In the genomic region with DNA sequence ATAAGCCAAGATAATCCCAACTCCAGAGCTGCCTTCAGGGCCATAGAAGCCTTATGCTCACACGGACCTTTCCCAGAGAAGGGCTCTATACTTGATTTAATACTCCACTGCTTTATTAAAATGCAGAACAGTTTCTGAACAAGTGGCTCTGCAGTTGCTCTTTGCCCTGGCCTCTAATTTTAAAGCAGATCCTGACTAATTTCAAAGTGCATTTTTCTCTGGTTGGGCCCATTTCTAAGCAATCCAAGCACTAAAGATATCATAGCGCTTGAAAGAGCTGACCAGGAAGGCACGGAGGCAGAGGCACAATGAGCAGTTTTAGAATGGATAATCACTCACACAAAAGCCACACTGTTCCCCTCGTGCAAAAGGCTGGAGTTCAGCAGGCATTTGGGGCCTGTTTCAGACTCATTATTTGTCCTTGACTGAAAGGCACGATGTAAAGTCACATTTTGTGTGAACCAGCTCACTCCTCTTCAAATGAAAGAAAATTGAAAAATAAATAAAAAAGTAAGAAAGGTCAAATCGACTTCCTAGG, we compare ENCODE assay signal across 17 mouse cellular contexts.
DNase-seq lines count a peak whose midpoint lies in the region; ATAC-seq and TF ChIP-seq lines count a peak whose summit lies in the region.
"Had no signal": no experiment of that assay in that cellular context is flagged by ENCODE, and none has a peak within 500 bp of the region (broad histone marks: within the 10 kb centered on the region; RNA-seq: fewer than 3 reads in every experiment).

No protein-coding gene starts in this region.

- TF ChIP-seq CTCF in brain, embryonic 14.5 days (IDR thresholded peaks at IDR 0.05; ENCODE audit: borderline replicate concordance, extremely low read depth, insufficient read depth, insufficient read length), result no peak

- no peak overlapping the region for H3K4me2 ChIP-seq in forebrain, embryonic 14.5 days (ENCODE audit: low read length)
- no peak overlapping the region for H3K4me2 ChIP-seq in forebrain, embryonic 16.5 days (ENCODE audit: low read length)

- DNase-seq in forebrain, embryonic 14.5 days (ENCODE audit: low spot score), result peak; percentile 32
- peak; percentile 9 for DNase-seq in kidney, postnatal 14 days
- DNase-seq in kidney, adult 18-20 months, result no peak
- DNase-seq in brain, embryonic 14.5 days (ENCODE audit: low read depth), result peak; percentile 63
- peak; percentile 22 for DNase-seq in mesoderm, embryonic 11.5 days (ENCODE audit: low read depth, low spot score)
- DNase-seq in gastrocnemius, postnatal 36 days, result no peak
- no peak for DNase-seq in layer of hippocampus, postnatal 36 days
- DNase-seq: adrenal gland, adult 8-10 months; cerebellum, adult 11 months; cerebellum, postnatal 25 days; heart, postnatal 4 days; left cerebral cortex, postnatal 4 days; lung, adult 18-20 months; lung, postnatal 36 days had no signal

- no peak for TF ChIP-seq POLR2A in brain, embryonic 14.5 days (IDR thresholded peaks at IDR 0.05; ENCODE audit: borderline replicate concordance, extremely low read depth, insufficient read depth, insufficient read length, poor library complexity, severe bottlenecking)

- H3K4me1 ChIP-seq in forebrain, embryonic 14.5 days (ENCODE audit: control insufficient read depth, insufficient read depth, low read length), result peaks cover 5% of the 10 kb centered on the region
- no peaks in the 10 kb centered on the region; the same call in none of the 2 replicates for H3K4me1 ChIP-seq in forebrain, embryonic 16.5 days (replicated peaks; ENCODE audit: control insufficient read depth, insufficient read depth, low read length)

- intact Hi-C loops in gastrocnemius, postnatal 36 days (cut with DNase I), result no loop called here

- no peaks in the 10 kb centered on the region for H3K36me3 ChIP-seq in forebrain, embryonic 14.5 days (ENCODE audit: control insufficient read depth, insufficient read depth, low read length)
- H3K36me3 ChIP-seq in forebrain, embryonic 16.5 days (ENCODE audit: control insufficient read depth, insufficient read depth), result no peaks in the 10 kb centered on the region

- H3K9ac ChIP-seq in forebrain, embryonic 14.5 days (ENCODE audit: low read length), result no peak overlapping the region
- no peak overlapping the region for H3K9ac ChIP-seq in forebrain, embryonic 16.5 days (replicated peaks; ENCODE audit: low read depth, low read length)

- H3K27ac ChIP-seq in forebrain, embryonic 14.5 days (ENCODE audit: low read depth, low read length), result no peak overlapping the region
- no peak overlapping the region for H3K27ac ChIP-seq in forebrain, embryonic 16.5 days (ENCODE audit: low read length)

- no peak for ATAC-seq in forebrain, embryonic 14.5 days
- no peak for ATAC-seq in forebrain, embryonic 16.5 days
- ATAC-seq: intestine, embryonic 16.5 days had no signal

- no peak overlapping the region for H3K4me3 ChIP-seq in forebrain, embryonic 14.5 days (ENCODE audit: low read depth, low read length)
- H3K4me3 ChIP-seq in forebrain, embryonic 16.5 days (replicated peaks; ENCODE audit: low read length), result no peak overlapping the region

- no peaks in the 10 kb centered on the region for H3K27me3 ChIP-seq in forebrain, embryonic 14.5 days (replicated peaks; ENCODE audit: control insufficient read depth, insufficient read depth, low read length)
- H3K27me3 ChIP-seq in forebrain, embryonic 16.5 days (replicated peaks; ENCODE audit: control insufficient read depth, insufficient read depth, low read length), result no peaks in the 10 kb centered on the region
- H3K27me3 ChIP-seq: CH12.LX had no signal

- no peaks in the 10 kb centered on the region for H3K9me3 ChIP-seq in forebrain, embryonic 14.5 days (replicated peaks; ENCODE audit: control insufficient read depth, low read length)
- H3K9me3 ChIP-seq in forebrain, embryonic 16.5 days (ENCODE audit: control insufficient read depth, low read length), result no peaks in the 10 kb centered on the region

- 5% methylated on average over 6 of the region's 6 CpGs for WGBS in forebrain, embryonic 14.5 days
- WGBS in forebrain, embryonic 16.5 days, result 5% methylated on average over 6 of the region's 6 CpGs

Comparison
In these comparisons a context has a peak if more than half of its experiments do, and no peak if none do; other contexts are left out.
1. DNase-seq: peak in forebrain, embryonic 14.5 days (single experiment), kidney, postnatal 14 days (single experiment), brain, embryonic 14.5 days (single experiment) and mesoderm, embryonic 11.5 days (single experiment); none in kidney, adult 18-20 months (single experiment), gastrocnemius, postnatal 36 days (0 of 2) and layer of hippocampus, postnatal 36 days (0 of 2).